Mouse (Mus musculus): ENCODE data around the gene Srgap1. TPM values are rescaled to one million over a fixed set of nuclear protein-coding genes. Genes with fewer than 3 reads are reported as not detected.

The Srgap1 gene
- polyA plus RNA-seq, 1 experiment from 2014 or later = 7.4 TPM

GRCm38 (mm10) chr10:121830335-121831307, 216.5 kb downstream of the Srgap1 start:
- DNase-seq (ENCODE audit: low spot score) (no peak), ATAC-seq (no peak)
- 0 out of 2 replicates have a peak overlapping the region, but pooled peaks have one; percentile 8 for H3K9ac ChIP-seq (replicated peaks; ENCODE audit: low read depth)
- no peaks in the 10 kb centered on the region for H3K9me3 ChIP-seq (ENCODE audit: low read length)
- H3K27me3 ChIP-seq (replicated peaks; ENCODE audit: insufficient read depth, low read length) = no peaks in the 10 kb centered on the region
- TF ChIP-seq EP300 (IDR thresholded peaks at IDR 0.05) = no peak
- no peak for TF ChIP-seq CTCF (IDR thresholded peaks at IDR 0.05)
- H3K4me2 ChIP-seq (replicated peaks; ENCODE audit: low read depth, low read length) = no peak overlapping the region
- H3K4me1 ChIP-seq (ENCODE audit: insufficient read depth, low read depth, low read length) = no peaks in the 10 kb centered on the region
- no peaks in the 10 kb centered on the region for H3K36me3 ChIP-seq (ENCODE audit: insufficient read depth, low read length)
- WGBS = 75% methylated on average over 29 of the region's 29 CpGs
- no peak overlapping the region for H3K4me3 ChIP-seq (ENCODE audit: low read depth, low read length)
- no peak overlapping the region for H3K27ac ChIP-seq (ENCODE audit: low read length)

GRCm38 (mm10) chr10:121829800-121830303, 217.3 kb downstream of the Srgap1 start:
- TF ChIP-seq CTCF (IDR thresholded peaks at IDR 0.05) = no peak
- WGBS = 86% methylated on average over 5 of the region's 5 CpGs
- DNase-seq (ENCODE audit: low spot score) (no peak), ATAC-seq (no peak)
- Histone ChIP-seq H3K9ac (replicated peaks; ENCODE audit: low read depth) (no peak overlapping the region), H3K27ac (ENCODE audit: low read length) (no peak overlapping the region), H3K27me3 (replicated peaks; ENCODE audit: insufficient read depth, low read length) (no peaks in the 10 kb centered on the region), H3K4me1 (ENCODE audit: insufficient read depth, low read depth, low read length) (no peaks in the 10 kb centered on the region), H3K4me3 (ENCODE audit: low read depth, low read length) (no peak overlapping the region), H3K36me3 (ENCODE audit: insufficient read depth, low read length) (no peaks in the 10 kb centered on the region), H3K9me3 (ENCODE audit: low read length) (no peaks in the 10 kb centered on the region), H3K4me2 (replicated peaks; ENCODE audit: low read depth, low read length) (no peak overlapping the region)

- H3K9ac ChIP-seq (replicated peaks; ENCODE audit: low read depth) = no peak overlapping the region
- DNase-seq (ENCODE audit: low spot score) (no peak), ATAC-seq (no peak)
- H3K27me3 ChIP-seq (replicated peaks; ENCODE audit: insufficient read depth, low read length) = no peaks in the 10 kb centered on the region
- no peaks in the 10 kb centered on the region for H3K9me3 ChIP-seq (ENCODE audit: low read length)
- no peaks in the 10 kb centered on the region for H3K4me1 ChIP-seq (ENCODE audit: insufficient read depth, low read depth, low read length)
- no peak overlapping the region for H3K4me2 ChIP-seq (replicated peaks; ENCODE audit: low read depth, low read length)
- no peak overlapping the region for H3K4me3 ChIP-seq (ENCODE audit: low read depth, low read length)
- H3K36me3 ChIP-seq (ENCODE audit: insufficient read depth, low read length) = no peaks in the 10 kb centered on the region
- H3K27ac ChIP-seq (ENCODE audit: low read length) = no peak overlapping the region
- WGBS = 69% methylated on average over 6 of the region's 6 CpGs
- TF ChIP-seq CTCF (IDR thresholded peaks at IDR 0.05) = no peak
- no peak for TF ChIP-seq EP300 (IDR thresholded peaks at IDR 0.05)
Observed at GRCm38 (mm10) chr10:121829034-121829433, 218.1 kb downstream of the Srgap1 start.

GRCm38 (mm10) chr10:121822674-121823073, 224.4 kb downstream of the Srgap1 start:
- H3K4me2 ChIP-seq (replicated peaks; ENCODE audit: low read depth, low read length) = no peak overlapping the region
- WGBS = 33% methylated on average over 5 of the region's 5 CpGs
- H3K27me3 ChIP-seq (replicated peaks; ENCODE audit: insufficient read depth, low read length) = no peaks in the 10 kb centered on the region
- ATAC-seq = no peak
- H3K27ac ChIP-seq (ENCODE audit: low read length) = no peak overlapping the region
- H3K4me1 ChIP-seq (ENCODE audit: insufficient read depth, low read depth, low read length) = no peaks in the 10 kb centered on the region
- no peaks in the 10 kb centered on the region for H3K9me3 ChIP-seq (ENCODE audit: low read length)
- no peak overlapping the region for H3K4me3 ChIP-seq (ENCODE audit: low read depth, low read length)
- TF ChIP-seq CTCF (IDR thresholded peaks at IDR 0.05) = no peak
- no peak for TF ChIP-seq EP300 (IDR thresholded peaks at IDR 0.05)
- peak; percentile 8 for DNase-seq (ENCODE audit: low spot score)
- H3K9ac ChIP-seq (replicated peaks; ENCODE audit: low read depth) = no peak overlapping the region
- no peaks in the 10 kb centered on the region for H3K36me3 ChIP-seq (ENCODE audit: insufficient read depth, low read length)

GRCm38 (mm10) chr10:121820846-121821245, 226.3 kb downstream of the Srgap1 start:
- Histone ChIP-seq H3K4me3 (ENCODE audit: low read depth, low read length) (no peak overlapping the region), H3K9ac (replicated peaks; ENCODE audit: low read depth) (no peak overlapping the region), H3K27me3 (replicated peaks; ENCODE audit: insufficient read depth, low read length) (no peaks in the 10 kb centered on the region), H3K4me2 (replicated peaks; ENCODE audit: low read depth, low read length) (no peak overlapping the region), H3K36me3 (ENCODE audit: insufficient read depth, low read length) (no peaks in the 10 kb centered on the region), H3K4me1 (ENCODE audit: insufficient read depth, low read depth, low read length) (no peaks in the 10 kb centered on the region), H3K27ac (ENCODE audit: low read length) (no peak overlapping the region), H3K9me3 (ENCODE audit: low read length) (no peaks in the 10 kb centered on the region)
- WGBS = 89% methylated on average over 7 of the region's 7 CpGs
- ATAC-seq (no peak), DNase-seq (ENCODE audit: low spot score) (no peak)
- TF ChIP-seq EP300 (IDR thresholded peaks at IDR 0.05) (no peak), CTCF (IDR thresholded peaks at IDR 0.05) (no peak)

GRCm38 (mm10) chr10:121817983-121818382, 229.1 kb downstream of the Srgap1 start:
- Histone ChIP-seq H3K27me3 (replicated peaks; ENCODE audit: insufficient read depth, low read length) (no peaks in the 10 kb centered on the region), H3K4me1 (ENCODE audit: insufficient read depth, low read depth, low read length) (no peaks in the 10 kb centered on the region), H3K27ac (ENCODE audit: low read length) (no peak overlapping the region), H3K4me2 (replicated peaks; ENCODE audit: low read depth, low read length) (no peak overlapping the region), H3K9me3 (ENCODE audit: low read length) (no peaks in the 10 kb centered on the region), H3K9ac (replicated peaks; ENCODE audit: low read depth) (no peak overlapping the region), H3K4me3 (ENCODE audit: low read depth, low read length) (no peak overlapping the region), H3K36me3 (ENCODE audit: insufficient read depth, low read length) (no peaks in the 10 kb centered on the region)
- ATAC-seq = no peak
- no peak for DNase-seq (ENCODE audit: low spot score)
- 63% methylated on average over 7 of the region's 7 CpGs for WGBS
- TF ChIP-seq CTCF (IDR thresholded peaks at IDR 0.05) (no peak), EP300 (IDR thresholded peaks at IDR 0.05) (no peak)
